Mouse (Mus musculus): ENCODE results near the gene Myrip. TPM values are rescaled to one million over a fixed set of nuclear protein-coding genes. Genes with fewer than 3 reads are reported as not detected.

The Myrip gene
- total and polyA plus RNA-seq, 3 experiments = 0.05 TPM; not detected in 2

DNA sequence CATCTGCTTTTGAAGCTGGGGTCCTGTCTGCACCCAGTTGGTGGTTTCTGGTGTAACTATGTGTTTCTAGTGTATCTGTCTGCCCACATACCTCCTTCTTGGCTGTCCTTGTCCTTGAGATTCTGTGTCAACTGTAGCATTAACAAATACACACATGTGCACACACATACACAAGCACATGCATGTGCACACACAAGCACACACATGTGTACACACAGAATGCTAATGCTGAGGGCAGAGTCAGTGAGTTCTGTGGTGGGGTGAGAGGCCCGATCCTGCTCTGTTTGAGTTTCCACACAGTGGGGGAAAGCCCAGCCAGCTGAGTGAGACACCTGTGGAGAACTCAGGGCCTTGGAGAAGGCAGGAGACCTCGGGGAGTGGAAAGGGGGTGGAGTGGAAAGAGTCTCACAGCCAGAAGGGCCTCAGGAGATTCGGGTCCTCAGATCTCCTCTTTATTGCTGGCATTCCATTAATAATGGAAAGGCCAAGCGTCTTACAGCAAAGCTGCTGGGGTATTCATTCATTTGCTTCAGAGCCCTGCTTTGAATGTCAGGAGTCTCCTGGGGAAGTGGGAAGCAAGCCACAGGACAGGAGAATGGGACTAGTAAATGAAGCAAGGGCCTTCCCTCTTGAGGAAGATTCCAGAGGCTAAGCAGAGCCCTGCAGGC lies 41.9 kb downstream of the Myrip start:
- H3K4me3 ChIP-seq (ENCODE audit: low read depth, low read length) = no peak overlapping the region
- TF ChIP-seq POLR2AphosphoS5 (IDR thresholded peaks at IDR 0.05; ENCODE audit: insufficient replicate concordance, low read depth, low read length) (no peak), GATA1 (IDR thresholded peaks at IDR 0.05; ENCODE audit: borderline replicate concordance, low read length) (no peak), CTCF (IDR thresholded peaks at IDR 0.05; ENCODE audit: low read depth, low read length) (no peak), GATA2 (IDR thresholded peaks at IDR 0.05; ENCODE audit: borderline replicate concordance, low read depth, low read length) (no peak), TAL1 (conservative IDR thresholded peaks at IDR 0.05; ENCODE audit: low read depth, low read length) (no peak)
- ATAC-seq (ENCODE audit: extremely low read depth, insufficient number of reproducible peaks, low FRiP score, poor library complexity, severe bottlenecking) (no peak), DNase-seq (ENCODE audit: low spot score) (no peak)
- no peaks in the 10 kb centered on the region for H3K9me3 ChIP-seq (replicated peaks)
- peaks cover 4% of the 10 kb centered on the region; the same call in 1 of the 2 replicates for H3K27me3 ChIP-seq (ENCODE audit: insufficient read depth, low read length)
- H3K36me3 ChIP-seq (replicated peaks) = no peaks in the 10 kb centered on the region
- H3K4me1 ChIP-seq (ENCODE audit: insufficient read depth, low read depth, low read length) = no peaks in the 10 kb centered on the region

DNA sequence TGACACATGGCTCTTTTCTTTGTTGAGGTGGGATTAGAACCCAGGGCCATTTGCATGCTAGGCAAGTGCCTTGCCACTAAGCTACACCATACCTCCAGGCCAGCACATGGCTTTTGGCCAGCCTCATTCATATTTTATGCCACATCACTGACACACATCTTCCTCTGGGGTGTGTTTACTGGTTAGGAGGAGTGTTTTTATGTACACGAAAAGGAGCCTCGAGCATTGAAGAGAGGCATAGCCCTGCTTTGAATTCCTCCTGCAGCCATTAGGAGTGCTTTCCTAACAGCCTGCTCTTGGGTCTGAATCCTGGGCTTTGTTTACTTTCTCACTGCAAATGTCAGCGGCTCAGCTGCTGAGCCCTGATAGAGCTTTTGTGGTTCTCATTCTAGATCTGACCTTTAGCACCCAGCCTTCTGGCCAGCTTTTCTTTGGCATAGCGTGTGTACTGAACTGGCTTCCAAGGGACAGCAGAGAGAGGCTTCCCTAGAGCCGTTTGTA lies 44.4 kb downstream of the Myrip start:
- H3K9me3 ChIP-seq (replicated peaks) = no peaks in the 10 kb centered on the region
- no peak overlapping the region for H3K4me3 ChIP-seq (ENCODE audit: low read depth, low read length)
- H3K27me3 ChIP-seq (ENCODE audit: insufficient read depth, low read length) = peaks cover 6% of the 10 kb centered on the region; the same call in 1 of the 2 replicates
- no peaks in the 10 kb centered on the region for H3K4me1 ChIP-seq (ENCODE audit: insufficient read depth, low read depth, low read length)
- no peak for DNase-seq (ENCODE audit: low spot score)
- no peaks in the 10 kb centered on the region for H3K36me3 ChIP-seq (replicated peaks)
- ATAC-seq (ENCODE audit: extremely low read depth, insufficient number of reproducible peaks, low FRiP score, poor library complexity, severe bottlenecking) = no peak
- TF ChIP-seq TAL1 (conservative IDR thresholded peaks at IDR 0.05; ENCODE audit: low read depth, low read length) (no peak), GATA2 (IDR thresholded peaks at IDR 0.05; ENCODE audit: borderline replicate concordance, low read depth, low read length) (no peak), POLR2AphosphoS5 (IDR thresholded peaks at IDR 0.05; ENCODE audit: insufficient replicate concordance, low read depth, low read length) (no peak), GATA1 (IDR thresholded peaks at IDR 0.05; ENCODE audit: borderline replicate concordance, low read length) (no peak), CTCF (IDR thresholded peaks at IDR 0.05; ENCODE audit: low read depth, low read length) (no peak)

DNA sequence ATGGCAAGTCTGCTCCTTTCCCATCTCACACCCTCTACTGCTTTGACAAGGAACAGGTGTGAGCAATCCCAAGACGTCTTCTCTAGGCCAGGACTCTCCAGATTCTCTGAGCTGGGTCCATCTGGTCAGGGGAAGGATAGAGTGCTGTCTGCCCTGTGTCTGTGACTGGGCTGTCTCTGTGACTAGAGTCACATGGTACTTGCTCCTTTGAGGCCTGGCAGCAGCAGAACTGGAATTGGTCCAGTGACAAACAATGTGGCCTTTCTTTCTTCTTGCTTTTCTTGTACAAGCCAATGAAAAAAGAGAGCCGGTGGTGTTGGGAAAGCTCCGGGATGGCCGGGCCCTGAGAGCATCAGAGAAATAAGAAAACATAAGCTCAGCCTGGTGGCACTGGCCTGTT lies 47.8 kb downstream of the Myrip start:
- no peaks in the 10 kb centered on the region; the same call in 1 of the 2 replicates for H3K9me3 ChIP-seq (replicated peaks)
- H3K4me3 ChIP-seq (ENCODE audit: low read depth, low read length) = no peak overlapping the region
- H3K36me3 ChIP-seq (replicated peaks) = no peaks in the 10 kb centered on the region
- ATAC-seq (ENCODE audit: extremely low read depth, insufficient number of reproducible peaks, low FRiP score, poor library complexity, severe bottlenecking) (no peak), DNase-seq (ENCODE audit: low spot score) (no peak)
- H3K4me1 ChIP-seq (ENCODE audit: insufficient read depth, low read depth, low read length) = no peaks in the 10 kb centered on the region
- H3K27me3 ChIP-seq (ENCODE audit: insufficient read depth, low read length) = peaks cover 6% of the 10 kb centered on the region; the same call in 1 of the 2 replicates
- TF ChIP-seq CTCF (IDR thresholded peaks at IDR 0.05; ENCODE audit: low read depth, low read length) = no peak
- TF ChIP-seq POLR2AphosphoS5 (IDR thresholded peaks at IDR 0.05; ENCODE audit: insufficient replicate concordance, low read depth, low read length) = no peak
- no peak for TF ChIP-seq TAL1 (conservative IDR thresholded peaks at IDR 0.05; ENCODE audit: low read depth, low read length)
- TF ChIP-seq GATA2 (IDR thresholded peaks at IDR 0.05; ENCODE audit: borderline replicate concordance, low read depth, low read length) = no peak
- TF ChIP-seq GATA1 (IDR thresholded peaks at IDR 0.05; ENCODE audit: borderline replicate concordance, low read length) = no peak

DNA sequence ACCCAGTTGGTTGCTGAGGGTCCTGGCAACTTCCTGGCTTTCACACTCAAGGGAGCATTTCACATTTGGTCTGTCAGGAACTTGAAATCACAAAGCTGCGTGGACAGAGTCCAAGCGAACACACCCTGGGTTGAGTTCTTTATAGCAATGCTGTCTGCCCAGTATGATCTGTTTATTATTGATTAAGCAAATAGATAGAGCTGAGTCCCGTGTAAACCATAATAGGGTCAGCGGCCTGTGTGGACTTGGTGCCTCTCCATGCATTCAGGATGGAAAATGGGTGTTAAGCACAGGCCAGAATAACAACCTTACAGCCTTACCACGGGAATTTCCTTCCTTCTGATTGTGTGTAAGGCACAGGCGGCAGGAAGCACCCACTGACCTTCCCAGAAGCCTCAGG lies 49.0 kb downstream of the Myrip start:
- no peaks in the 10 kb centered on the region for H3K36me3 ChIP-seq (replicated peaks)
- H3K4me1 ChIP-seq (ENCODE audit: insufficient read depth, low read depth, low read length) = no peaks in the 10 kb centered on the region
- H3K4me3 ChIP-seq (ENCODE audit: low read depth, low read length) = no peak overlapping the region
- no peaks in the 10 kb centered on the region; the same call in 1 of the 2 replicates for H3K9me3 ChIP-seq (replicated peaks)
- no peak for DNase-seq (ENCODE audit: low spot score)
- H3K27me3 ChIP-seq (ENCODE audit: insufficient read depth, low read length) = peaks cover 6% of the 10 kb centered on the region; the same call in 1 of the 2 replicates
- ATAC-seq (ENCODE audit: extremely low read depth, insufficient number of reproducible peaks, low FRiP score, poor library complexity, severe bottlenecking) = no peak
- no peak for TF ChIP-seq GATA2 (IDR thresholded peaks at IDR 0.05; ENCODE audit: borderline replicate concordance, low read depth, low read length)
- no peak for TF ChIP-seq TAL1 (conservative IDR thresholded peaks at IDR 0.05; ENCODE audit: low read depth, low read length)
- TF ChIP-seq POLR2AphosphoS5 (IDR thresholded peaks at IDR 0.05; ENCODE audit: insufficient replicate concordance, low read depth, low read length) = no peak
- no peak for TF ChIP-seq GATA1 (IDR thresholded peaks at IDR 0.05; ENCODE audit: borderline replicate concordance, low read length)
- TF ChIP-seq CTCF (IDR thresholded peaks at IDR 0.05; ENCODE audit: low read depth, low read length) = no peak

DNA sequence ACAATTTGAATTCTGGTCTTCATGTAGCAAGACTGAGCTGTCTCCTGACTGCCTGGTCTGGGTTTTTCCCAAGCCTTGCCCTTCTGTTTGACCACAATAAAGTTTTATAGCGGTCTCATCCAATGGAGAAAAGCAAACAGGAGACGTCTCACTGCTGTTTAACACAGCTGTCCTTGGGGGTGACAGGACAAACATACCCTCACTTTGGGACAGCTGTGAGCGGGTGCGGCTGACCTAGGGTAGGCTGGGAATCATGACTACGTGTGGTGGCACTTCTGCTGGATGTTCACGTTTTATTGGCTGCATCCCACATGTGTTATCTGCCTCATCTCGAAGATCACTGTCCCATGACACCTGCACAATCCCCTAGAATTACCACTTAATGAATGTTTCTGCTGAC lies 49.7 kb downstream of the Myrip start:
- no peak for TF ChIP-seq GATA2 (IDR thresholded peaks at IDR 0.05; ENCODE audit: borderline replicate concordance, low read depth, low read length)
- no peak for TF ChIP-seq TAL1 (conservative IDR thresholded peaks at IDR 0.05; ENCODE audit: low read depth, low read length)
- no peak for TF ChIP-seq CTCF (IDR thresholded peaks at IDR 0.05; ENCODE audit: low read depth, low read length)
- TF ChIP-seq POLR2AphosphoS5 (IDR thresholded peaks at IDR 0.05; ENCODE audit: insufficient replicate concordance, low read depth, low read length) = no peak
- no peak for TF ChIP-seq GATA1 (IDR thresholded peaks at IDR 0.05; ENCODE audit: borderline replicate concordance, low read length)
- H3K4me1 ChIP-seq (ENCODE audit: insufficient read depth, low read depth, low read length) = no peaks in the 10 kb centered on the region
- DNase-seq (ENCODE audit: low spot score) (no peak), ATAC-seq (ENCODE audit: extremely low read depth, insufficient number of reproducible peaks, low FRiP score, poor library complexity, severe bottlenecking) (no peak)
- peaks cover 5% of the 10 kb centered on the region for H3K9me3 ChIP-seq (replicated peaks)
- H3K4me3 ChIP-seq (ENCODE audit: low read depth, low read length) = no peak overlapping the region
- peaks cover 6% of the 10 kb centered on the region; the same call in 1 of the 2 replicates for H3K27me3 ChIP-seq (ENCODE audit: insufficient read depth, low read length)
- no peaks in the 10 kb centered on the region for H3K36me3 ChIP-seq (replicated peaks)

DNA sequence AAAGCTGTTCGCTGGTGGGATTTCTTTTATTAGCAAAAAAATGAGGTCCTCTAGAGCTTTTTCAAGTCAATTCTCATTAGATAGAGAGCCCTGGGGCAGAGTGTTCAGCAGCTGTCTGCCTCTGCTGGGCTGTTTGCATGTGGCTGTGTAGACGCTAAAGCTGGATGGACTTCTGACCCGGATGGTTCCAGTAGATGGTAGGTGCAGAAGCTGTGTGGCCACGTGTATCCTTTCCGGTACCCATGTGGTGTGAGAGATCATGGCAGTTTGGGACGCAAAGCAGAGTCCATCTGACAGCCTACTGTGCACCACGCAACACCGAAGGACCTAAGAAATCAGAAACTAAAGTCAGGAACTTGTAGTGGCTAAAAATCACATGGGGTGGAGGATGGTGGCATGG lies 50.2 kb downstream of the Myrip start:
- Histone ChIP-seq H3K36me3 (replicated peaks) (no peaks in the 10 kb centered on the region), H3K27me3 (ENCODE audit: insufficient read depth, low read length) (peaks cover 6% of the 10 kb centered on the region; the same call in 1 of the 2 replicates), H3K4me1 (ENCODE audit: insufficient read depth, low read depth, low read length) (no peaks in the 10 kb centered on the region), H3K9me3 (replicated peaks) (peaks cover 5% of the 10 kb centered on the region), H3K4me3 (ENCODE audit: low read depth, low read length) (no peak overlapping the region)
- DNase-seq (ENCODE audit: low spot score) (no peak), ATAC-seq (ENCODE audit: extremely low read depth, insufficient number of reproducible peaks, low FRiP score, poor library complexity, severe bottlenecking) (no peak)
- TF ChIP-seq GATA2 (IDR thresholded peaks at IDR 0.05; ENCODE audit: borderline replicate concordance, low read depth, low read length) = no peak
- no peak for TF ChIP-seq CTCF (IDR thresholded peaks at IDR 0.05; ENCODE audit: low read depth, low read length)
- TF ChIP-seq POLR2AphosphoS5 (IDR thresholded peaks at IDR 0.05; ENCODE audit: insufficient replicate concordance, low read depth, low read length) = no peak
- TF ChIP-seq TAL1 (conservative IDR thresholded peaks at IDR 0.05; ENCODE audit: low read depth, low read length) = no peak
- no peak for TF ChIP-seq GATA1 (IDR thresholded peaks at IDR 0.05; ENCODE audit: borderline replicate concordance, low read length)
